Mouse (Mus musculus) layer of hippocampus, adult 9-11 months (tissue): ENCODE results near the gene Hist2h2ac.
"Not testable (repeated sequence)": the region's sequence is repeated elsewhere in the genome, so short reads cannot be mapped to it uniquely, and the experiment has no call there.

Source experiments
- DNase-seq: peaks from one replicate; pipeline ENCODE4 v3.0.0; 2022

Hist2h2ac gene

GRCm38 (mm10) chr3:96226695-96227648, 6.3 kb upstream of the Hist2h2ac start:
- DNase-seq, result peak; percentile 57

DNA sequence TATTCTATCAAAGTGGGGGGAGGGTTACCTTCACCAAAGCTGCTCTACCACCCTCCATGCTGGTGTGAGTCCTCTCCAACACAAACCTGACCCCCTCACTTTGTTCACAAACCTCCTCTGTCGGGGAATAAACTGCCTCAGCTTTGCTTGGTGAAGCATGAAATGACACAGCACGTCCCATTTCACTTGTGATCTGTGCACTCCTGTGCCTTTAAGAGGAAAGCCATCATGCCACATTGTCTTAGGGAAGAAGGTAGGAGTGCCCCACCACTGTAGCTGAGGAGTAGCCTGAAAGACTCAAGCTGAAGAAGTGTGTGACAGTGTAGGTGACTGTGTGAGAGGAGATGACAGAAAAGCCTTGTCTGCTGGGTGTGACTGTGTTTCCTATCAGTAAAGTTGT, 4.7 kb upstream of the Hist2h2ac start:
- DNase-seq, result no peak

DNA sequence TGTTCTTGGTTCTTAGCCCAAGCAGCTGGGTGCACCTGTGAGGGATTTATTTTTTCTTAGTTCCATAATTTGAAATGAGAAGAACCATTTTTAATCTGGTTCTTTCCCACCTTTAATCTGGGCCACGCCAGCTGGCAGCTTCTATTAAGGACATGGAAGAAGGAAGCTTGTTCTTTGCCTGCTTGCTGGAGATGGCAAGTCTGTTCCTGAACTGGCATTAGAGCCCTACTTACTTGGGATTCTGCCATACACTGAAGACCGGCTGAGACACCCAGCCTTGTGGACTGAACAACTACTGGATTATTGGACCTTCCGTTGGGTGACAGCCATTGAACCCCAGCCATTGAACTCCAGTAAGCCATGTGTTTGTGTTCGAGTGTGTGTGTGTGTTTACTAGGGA, 2.1 kb upstream of the Hist2h2ac start:
- DNase-seq, result no peak

- DNase-seq, result no peak
These were observed 959 bp upstream of the Hist2h2ac start for GRCm38 (mm10) chr3:96221640-96222038.

GRCm38 (mm10) chr3:96220131-96220764, 432 bp downstream of the Hist2h2ac start:
- DNase-seq, result not testable (repeated sequence)

DNA sequence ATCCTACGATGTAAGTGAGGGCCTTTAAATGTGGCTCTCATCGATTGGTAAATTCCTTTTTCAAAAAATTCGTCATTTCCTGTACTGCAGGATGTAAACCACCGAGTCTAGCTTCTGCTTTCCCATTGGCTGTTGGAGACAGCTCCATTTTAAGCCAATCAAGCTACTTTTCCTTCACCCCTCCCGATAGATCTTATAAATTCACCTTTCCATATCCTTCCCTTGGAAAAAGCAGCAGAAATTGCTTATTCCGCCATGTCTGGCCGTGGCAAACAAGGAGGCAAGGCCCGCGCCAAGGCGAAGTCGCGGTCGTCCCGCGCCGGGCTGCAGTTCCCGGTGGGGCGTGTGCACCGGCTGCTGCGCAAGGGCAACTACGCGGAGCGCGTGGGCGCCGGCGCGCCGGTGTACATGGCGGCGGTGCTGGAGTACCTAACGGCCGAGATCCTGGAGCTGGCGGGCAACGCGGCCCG, 984 bp downstream of the Hist2h2ac start, which contains the start of the genes Bola1 and Hist2h2ab:
TSS of gene Bola1 (minus strand) at position 49 of the 470 bp plus-strand sequence.
TSS of gene Hist2h2ab (plus strand) at position 205 of the 470 bp plus-strand sequence.
- peak; percentile 88 for DNase-seq

- no peak for DNase-seq
These were observed 1.5 kb downstream of the Hist2h2ac start for GRCm38 (mm10) chr3:96219191-96219641.

DNA sequence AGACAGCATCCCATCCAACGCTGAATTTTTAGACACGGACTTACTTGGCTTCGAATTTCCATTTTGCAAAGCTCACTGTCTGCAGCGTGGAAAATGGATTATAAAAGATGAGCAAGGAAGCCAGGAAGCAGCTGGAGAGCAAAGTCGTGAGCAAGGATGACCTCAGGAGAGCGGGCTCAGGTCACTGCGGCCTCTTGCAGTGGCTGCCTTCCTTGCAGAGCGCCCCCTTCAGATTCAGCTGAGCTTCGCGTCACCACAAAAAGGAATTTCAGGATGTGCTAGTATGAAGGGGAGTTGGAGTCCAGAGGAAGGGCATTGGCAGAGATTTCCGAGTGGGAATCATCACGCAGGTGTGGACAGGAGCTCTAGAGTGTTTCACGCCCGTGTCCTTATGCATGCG, 11.4 kb downstream of the Hist2h2ac start:
- DNase-seq, result no peak

- no peak for DNase-seq
These were observed 12.9 kb downstream of the Hist2h2ac start for GRCm38 (mm10) chr3:96207819-96208218.

DNA sequence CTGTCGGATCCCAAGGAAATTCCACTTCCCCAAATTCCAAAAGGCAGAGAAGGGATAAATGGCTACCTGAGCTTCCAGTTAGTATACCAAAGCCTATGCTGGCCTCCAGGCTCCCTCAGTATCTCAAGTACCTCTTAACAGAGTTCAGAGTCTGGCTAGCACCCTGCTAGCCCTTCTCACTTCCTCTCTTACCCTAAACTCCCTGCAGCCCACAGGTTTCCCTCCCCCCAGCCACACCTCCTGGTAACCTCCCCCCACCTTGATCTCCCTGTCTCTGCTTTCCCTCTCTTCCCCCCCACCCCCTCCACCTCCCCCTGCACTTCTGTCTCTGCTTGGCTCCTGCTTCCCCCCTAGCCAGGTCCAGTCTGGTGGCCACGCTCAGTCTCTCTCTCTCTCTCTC, 20.9 kb downstream of the Hist2h2ac start:
- no peak for DNase-seq

DNA sequence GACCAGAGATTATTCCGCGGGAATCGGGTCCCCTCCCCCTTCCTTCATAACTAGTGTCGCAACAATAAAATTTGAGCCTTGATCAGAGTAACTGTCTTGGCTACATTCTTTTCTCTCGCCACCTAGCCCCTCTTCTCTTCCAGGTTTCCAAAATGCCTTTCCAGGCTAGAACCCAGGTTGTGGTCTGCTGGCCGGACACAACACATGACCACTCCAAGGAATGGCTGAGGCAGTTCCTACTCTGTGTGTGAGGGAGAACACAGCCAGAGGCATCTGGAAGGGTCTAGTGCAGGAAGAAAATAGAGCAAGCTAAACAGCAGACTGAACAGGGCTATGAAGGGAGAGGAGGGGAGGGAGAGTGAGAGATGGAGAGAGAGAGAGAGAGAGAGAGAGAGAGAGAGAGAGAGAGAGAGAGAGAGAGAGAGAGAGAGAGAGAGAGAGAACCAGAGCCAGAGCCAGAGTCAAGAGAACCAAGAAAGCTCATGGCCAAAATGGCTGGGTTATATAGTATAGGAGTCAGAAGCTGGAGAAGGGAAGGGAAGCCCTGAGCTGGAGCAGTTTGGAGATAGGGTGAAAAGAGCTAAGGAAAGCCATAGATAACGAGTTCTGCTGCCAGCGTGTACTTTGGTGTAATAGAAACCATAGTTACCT, 22.0 kb downstream of the Hist2h2ac start:
- not testable (repeated sequence) for DNase-seq

DNA sequence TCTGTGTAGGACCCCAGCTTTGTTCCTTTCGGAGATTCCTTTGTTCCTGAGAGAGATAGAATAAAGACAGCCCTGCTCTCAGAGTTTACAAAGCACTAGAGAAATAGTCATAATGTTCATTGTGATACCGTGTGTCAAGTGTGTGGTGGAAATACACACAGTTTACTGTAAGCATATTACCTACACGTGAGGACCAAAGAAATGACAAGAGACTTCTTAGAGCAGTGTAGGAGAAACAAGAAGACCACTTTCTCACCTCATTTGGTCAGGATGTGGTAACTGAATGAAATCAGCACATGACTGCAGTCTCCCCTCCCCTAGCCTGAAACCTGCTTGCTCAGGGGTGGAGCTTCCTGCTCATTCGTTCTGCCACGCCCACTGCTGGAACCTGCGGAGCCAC, 22.5 kb downstream of the Hist2h2ac start:
- no peak for DNase-seq

DNA sequence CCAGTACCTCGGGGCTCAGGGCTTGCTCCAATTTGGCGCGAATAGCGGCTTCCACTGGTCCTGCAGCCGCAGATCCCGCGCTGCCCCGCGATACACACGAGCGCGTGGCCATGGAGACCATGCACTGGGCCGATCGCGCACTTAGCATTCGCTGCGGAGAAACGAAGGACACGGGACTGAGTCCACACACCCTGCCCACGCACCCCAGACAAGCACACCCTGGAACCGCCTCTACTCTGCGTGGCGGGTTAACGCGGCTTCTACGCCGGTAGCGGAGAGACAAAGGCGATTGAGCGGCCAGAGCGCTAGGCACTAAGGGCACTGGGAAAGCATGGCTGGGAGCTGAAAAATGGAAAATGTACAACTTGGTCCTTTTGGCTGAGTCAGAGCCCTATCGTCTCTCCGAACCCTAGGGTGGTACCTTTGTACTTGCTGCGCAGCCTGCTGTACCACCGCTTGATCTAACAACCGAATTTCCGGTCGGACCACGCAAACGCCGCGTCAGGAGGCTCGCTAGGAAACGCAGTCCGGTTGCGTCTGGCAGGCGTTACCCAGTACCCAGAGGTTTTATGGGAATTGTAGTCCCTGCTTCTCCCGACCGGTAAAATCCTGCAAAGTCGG, 23.4 kb downstream of the Hist2h2ac start:
- peak; percentile 94 for DNase-seq

DNA sequence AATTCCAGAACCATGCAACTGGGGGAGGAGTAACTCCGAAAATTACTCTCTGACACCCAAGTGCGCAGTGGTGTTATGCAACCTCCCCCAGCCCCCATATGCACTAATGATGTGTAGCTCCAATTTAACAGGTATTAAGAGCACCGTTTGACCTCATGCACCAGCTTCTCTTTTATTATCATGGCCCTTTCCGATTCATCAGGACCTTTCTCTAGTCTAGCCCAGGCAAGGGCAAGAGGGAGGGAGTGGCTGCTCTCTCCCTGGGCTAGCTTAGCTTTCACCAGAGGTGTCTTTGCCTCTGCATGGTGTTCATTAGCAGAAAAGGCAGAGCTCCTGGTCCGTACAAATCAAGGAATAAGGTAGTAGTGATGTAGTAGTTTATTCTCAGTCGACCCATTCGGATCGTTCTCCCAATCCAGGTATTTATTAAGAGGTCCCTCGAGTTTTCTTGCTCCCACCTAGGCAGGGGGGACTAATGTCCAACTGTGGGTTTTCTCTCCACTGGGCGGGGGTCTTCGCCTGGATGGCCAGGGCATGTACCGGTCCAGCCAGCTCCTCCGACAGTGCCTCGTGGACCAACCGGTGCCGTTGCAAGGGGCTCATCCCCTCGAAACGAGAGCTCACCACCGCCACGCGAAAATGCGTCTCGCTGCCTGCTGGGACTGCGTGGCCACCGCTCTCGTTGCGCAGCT, 24.1 kb downstream of the Hist2h2ac start:
- no peak for DNase-seq

DNA sequence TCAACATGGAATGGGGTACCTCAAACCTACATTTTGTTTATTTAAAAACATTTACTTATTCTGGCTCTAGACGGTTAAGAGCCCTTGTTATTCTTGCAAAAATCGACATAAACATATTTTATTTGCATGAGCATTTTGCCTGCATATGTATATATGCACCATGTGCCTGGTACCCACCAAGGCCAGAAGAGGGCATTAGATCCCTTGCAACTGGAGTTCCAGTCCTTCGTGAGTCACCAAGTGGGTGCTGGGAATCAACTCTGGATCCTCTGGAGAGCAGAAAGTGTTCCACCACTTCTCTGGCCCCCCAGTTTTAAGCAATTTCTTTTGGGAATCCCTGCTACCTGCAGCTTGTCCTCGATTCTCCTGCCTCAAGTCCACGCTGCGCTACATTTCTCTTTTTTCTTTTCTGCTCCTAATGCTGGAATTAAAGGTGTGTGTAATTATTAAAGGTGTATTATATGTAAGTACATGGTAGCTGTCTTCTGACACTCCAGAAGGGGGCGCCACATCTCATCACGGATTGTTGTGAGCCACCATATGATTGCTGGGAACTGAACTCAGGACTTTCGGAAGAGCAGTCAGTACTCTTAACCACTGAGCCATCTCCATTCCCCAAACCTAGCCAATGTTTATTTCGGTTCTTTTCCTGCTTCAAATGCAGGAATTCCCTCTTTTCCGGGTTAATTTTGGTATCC, 24.9 kb downstream of the Hist2h2ac start:
- no peak for DNase-seq

DNA sequence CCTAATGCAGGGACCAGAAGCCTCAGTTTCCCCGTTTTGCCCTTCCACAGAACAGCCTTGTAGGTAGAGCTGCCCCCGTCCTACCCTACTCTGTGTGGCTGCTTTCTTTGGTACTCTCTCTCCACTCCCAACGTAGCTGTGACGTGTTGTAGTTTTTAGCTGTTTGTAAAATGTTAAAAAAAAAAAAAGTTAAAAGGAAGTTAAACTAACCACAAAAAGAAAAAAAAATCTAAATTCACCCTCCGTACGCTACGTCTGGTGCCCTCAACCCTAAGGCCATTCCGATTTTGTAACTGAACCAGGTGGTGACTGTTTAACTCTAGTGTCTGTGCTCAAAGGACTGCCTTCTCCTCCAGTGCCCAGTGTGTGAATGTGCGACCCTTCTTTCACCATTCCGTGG, 25.7 kb downstream of the Hist2h2ac start:
- no peak for DNase-seq

DNA sequence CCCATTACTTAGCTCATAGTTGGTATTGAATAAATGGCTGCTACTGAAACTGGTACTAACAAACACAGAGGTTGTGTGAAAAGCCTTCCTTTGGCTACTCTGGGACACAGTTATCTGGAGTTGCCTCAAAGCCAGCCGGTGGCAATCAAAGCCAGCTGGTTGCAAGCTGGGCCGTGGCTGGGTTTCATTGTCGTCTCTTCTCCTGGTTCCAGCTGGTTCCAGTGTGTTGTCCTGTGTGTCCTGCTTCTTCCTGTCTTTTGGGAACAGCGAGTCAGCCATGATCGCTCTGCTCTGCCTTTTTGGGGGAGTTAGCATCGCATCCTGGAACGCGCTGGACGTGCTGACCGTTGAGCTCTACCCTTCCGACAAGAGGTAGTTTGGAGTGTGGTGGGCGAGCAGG, 27.7 kb downstream of the Hist2h2ac start:
- DNase-seq, result no peak

DNA sequence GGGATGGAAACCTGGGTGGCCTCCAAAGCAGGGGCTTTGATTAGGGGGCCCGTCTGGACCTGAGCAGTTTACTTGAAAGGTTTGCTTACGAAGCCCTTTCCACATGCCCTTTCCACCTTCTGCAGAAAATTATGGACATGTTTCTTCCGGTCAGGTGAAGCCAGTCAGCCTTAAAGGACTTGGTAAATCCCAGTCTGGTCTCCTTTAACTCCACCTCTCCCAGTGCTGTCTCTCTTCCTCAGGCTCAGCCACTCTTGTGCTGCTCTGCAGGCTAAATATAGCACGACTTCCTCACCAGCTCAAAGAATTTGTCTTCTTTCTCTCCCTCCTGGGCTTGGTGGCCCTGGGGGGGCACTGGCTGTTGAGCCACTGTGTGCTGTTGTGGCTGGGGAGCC, 38.3 kb downstream of the Hist2h2ac start:
- DNase-seq, result no peak

- no peak for DNase-seq
These were observed 38.9 kb downstream of the Hist2h2ac start for GRCm38 (mm10) chr3:96181510-96182381.

DNA sequence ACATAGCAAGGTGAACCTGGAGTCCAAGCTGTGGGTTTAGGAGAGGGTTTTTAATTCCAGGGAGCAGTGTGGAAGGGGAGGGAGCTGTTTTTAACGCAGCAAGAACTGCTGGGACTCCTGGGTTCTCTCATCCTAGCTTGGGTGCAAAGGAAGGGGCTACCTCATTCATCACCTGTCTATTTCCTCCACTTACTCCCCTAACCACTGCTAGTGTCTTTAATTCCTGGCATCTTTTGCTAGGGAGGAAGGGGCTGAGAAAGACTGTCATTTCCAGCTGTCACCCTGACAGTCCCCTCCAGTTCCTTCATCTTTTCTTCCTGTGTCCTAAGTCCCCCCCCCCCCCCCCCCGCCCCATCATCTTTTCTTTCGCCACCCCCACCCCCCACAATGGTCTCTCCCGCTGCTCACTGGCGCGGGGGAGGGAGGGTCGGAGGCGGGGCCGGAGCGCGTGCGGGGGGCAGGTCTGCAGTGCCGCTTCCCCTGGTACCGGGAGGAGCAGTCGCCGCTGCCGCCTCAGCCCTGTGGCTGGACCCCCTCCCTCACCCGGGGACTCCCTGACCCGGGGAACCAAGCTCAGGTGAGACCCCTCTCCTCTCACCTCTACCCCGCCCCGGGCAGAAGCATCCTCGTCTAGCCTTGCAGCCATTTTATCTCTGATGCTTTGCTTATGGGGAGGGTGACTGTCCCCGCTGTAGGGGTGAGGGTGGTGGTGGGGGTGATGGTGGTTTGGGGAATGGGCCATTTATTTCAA, 39.8 kb downstream of the Hist2h2ac start, which contains the start of gene Sv2a:
TSS of gene Sv2a (plus strand) at position 425 of the 751 bp plus-strand sequence.
- peak; percentile 69 for DNase-seq
